Mouse (Mus musculus): Measurements from ENCODE around the gene Pam.

GRCm38 (mm10) chr1:97974968-97975367, 120.5 kb downstream of the Pam start:
- TF ChIP-seq CTCF (conservative IDR thresholded peaks at IDR 0.05; ENCODE audit: insufficient read depth, insufficient read length, low read depth, low read length) (no peak), POLR2A (IDR thresholded peaks at IDR 0.05; ENCODE audit: low read depth, low read length) (no peak)

All from kidney, adult 2 months (tissue).